Mouse (Mus musculus): ENCODE data around the gene Hal. TPM values are rescaled to one million over a fixed set of nuclear protein-coding genes. Genes with fewer than 3 reads are reported as not detected.

Hal gene
- total and polyA plus RNA-seq, 2 experiments from 2014 or later: not detected

- Histone ChIP-seq H3K4me1 (ENCODE audit: control insufficient read depth, insufficient read depth) (no peaks in the 10 kb centered on the region), H3K27me3 (ENCODE audit: control insufficient read depth, insufficient read depth, low read length) (no peaks in the 10 kb centered on the region), H3K4me3 (ENCODE audit: low read depth, low read length) (no peak overlapping the region), H3K36me3 (replicated peaks; ENCODE audit: control insufficient read depth, insufficient read depth, low read length) (no peaks in the 10 kb centered on the region), H3K27ac (ENCODE audit: low read depth) (no peak overlapping the region), H3K9ac (replicated peaks; ENCODE audit: low read depth, low read length) (no peak overlapping the region), H3K9me3 (replicated peaks; ENCODE audit: control insufficient read depth, low read length) (no peaks in the 10 kb centered on the region), H3K4me2 (ENCODE audit: low read depth, low read length) (no peak overlapping the region)
- ATAC-seq (ENCODE audit: insufficient read depth, low read depth): no peak
- 59% methylated on average over 4 of the region's 4 CpGs for WGBS
- DNase-seq (ENCODE audit: low spot score): no peak
- TF ChIP-seq CTCF (IDR thresholded peaks at IDR 0.05; ENCODE audit: low read depth): no peak
- TF ChIP-seq EP300 (IDR thresholded peaks at IDR 0.05; ENCODE audit: low read depth): no peak
Observed at GRCm38 (mm10) chr10:93517754-93518153, 29.2 kb downstream of the Hal start.

- ATAC-seq (ENCODE audit: insufficient read depth, low read depth) (no peak), DNase-seq (ENCODE audit: low spot score) (no peak)
- no peak for TF ChIP-seq EP300 (IDR thresholded peaks at IDR 0.05; ENCODE audit: low read depth)
- no peak for TF ChIP-seq CTCF (IDR thresholded peaks at IDR 0.05; ENCODE audit: low read depth)
- Histone ChIP-seq H3K27me3 (ENCODE audit: control insufficient read depth, insufficient read depth, low read length) (no peaks in the 10 kb centered on the region), H3K4me2 (ENCODE audit: low read depth, low read length) (no peak overlapping the region), H3K9me3 (replicated peaks; ENCODE audit: control insufficient read depth, low read length) (no peaks in the 10 kb centered on the region), H3K36me3 (replicated peaks; ENCODE audit: control insufficient read depth, insufficient read depth, low read length) (no peaks in the 10 kb centered on the region), H3K27ac (ENCODE audit: low read depth) (no peak overlapping the region), H3K9ac (replicated peaks; ENCODE audit: low read depth, low read length) (no peak overlapping the region), H3K4me1 (ENCODE audit: control insufficient read depth, insufficient read depth) (no peaks in the 10 kb centered on the region), H3K4me3 (ENCODE audit: low read depth, low read length) (no peak overlapping the region)
- WGBS: 85% methylated on average over 4 of the region's 4 CpGs
Observed at GRCm38 (mm10) chr10:93518186-93518585, 29.6 kb downstream of the Hal start.

GRCm38 (mm10) chr10:93518620-93519019, 30.1 kb downstream of the Hal start:
- ATAC-seq (ENCODE audit: insufficient read depth, low read depth): no peak

GRCm38 (mm10) chr10:93519159-93519558, 30.6 kb downstream of the Hal start:
- no peaks in the 10 kb centered on the region for H3K36me3 ChIP-seq (replicated peaks; ENCODE audit: control insufficient read depth, insufficient read depth, low read length)
- H3K4me3 ChIP-seq (ENCODE audit: low read depth, low read length): no peak overlapping the region
- no peak overlapping the region for H3K27ac ChIP-seq (ENCODE audit: low read depth)
- whole genome bisulfite sequencing: 88% methylated on average over 8 of the region's 8 CpGs
- no peak for TF ChIP-seq CTCF (IDR thresholded peaks at IDR 0.05; ENCODE audit: low read depth)
- TF ChIP-seq EP300 (IDR thresholded peaks at IDR 0.05; ENCODE audit: low read depth): no peak
- no peaks in the 10 kb centered on the region for H3K27me3 ChIP-seq (ENCODE audit: control insufficient read depth, insufficient read depth, low read length)
- H3K9ac ChIP-seq (replicated peaks; ENCODE audit: low read depth, low read length): no peak overlapping the region
- no peaks in the 10 kb centered on the region for H3K4me1 ChIP-seq (ENCODE audit: control insufficient read depth, insufficient read depth)
- H3K9me3 ChIP-seq (replicated peaks; ENCODE audit: control insufficient read depth, low read length): no peaks in the 10 kb centered on the region
- ATAC-seq (ENCODE audit: insufficient read depth, low read depth) (no peak), DNase-seq (ENCODE audit: low spot score) (no peak)
- no peak overlapping the region for H3K4me2 ChIP-seq (ENCODE audit: low read depth, low read length)

More at GRCm38 (mm10) chr10:93518620-93519019, 30.1 kb downstream of the Hal start:
- Histone ChIP-seq H3K4me2 (ENCODE audit: low read depth, low read length) (no peak overlapping the region), H3K27ac (ENCODE audit: low read depth) (no peak overlapping the region), H3K4me1 (ENCODE audit: control insufficient read depth, insufficient read depth) (no peaks in the 10 kb centered on the region), H3K4me3 (ENCODE audit: low read depth, low read length) (no peak overlapping the region), H3K9ac (replicated peaks; ENCODE audit: low read depth, low read length) (no peak overlapping the region), H3K36me3 (replicated peaks; ENCODE audit: control insufficient read depth, insufficient read depth, low read length) (no peaks in the 10 kb centered on the region), H3K27me3 (ENCODE audit: control insufficient read depth, insufficient read depth, low read length) (no peaks in the 10 kb centered on the region), H3K9me3 (replicated peaks; ENCODE audit: control insufficient read depth, low read length) (no peaks in the 10 kb centered on the region)
- WGBS: 76% methylated on average over 2 of the region's 2 CpGs
- TF ChIP-seq EP300 (IDR thresholded peaks at IDR 0.05; ENCODE audit: low read depth) (no peak), CTCF (IDR thresholded peaks at IDR 0.05; ENCODE audit: low read depth) (no peak)
- DNase-seq (ENCODE audit: low spot score): no peak

- Histone ChIP-seq H3K36me3 (replicated peaks; ENCODE audit: control insufficient read depth, insufficient read depth, low read length) (no peaks in the 10 kb centered on the region), H3K4me2 (ENCODE audit: low read depth, low read length) (no peak overlapping the region), H3K27ac (ENCODE audit: low read depth) (no peak overlapping the region), H3K4me1 (ENCODE audit: control insufficient read depth, insufficient read depth) (no peaks in the 10 kb centered on the region), H3K27me3 (ENCODE audit: control insufficient read depth, insufficient read depth, low read length) (no peaks in the 10 kb centered on the region), H3K4me3 (ENCODE audit: low read depth, low read length) (no peak overlapping the region), H3K9me3 (replicated peaks; ENCODE audit: control insufficient read depth, low read length) (no peaks in the 10 kb centered on the region), H3K9ac (replicated peaks; ENCODE audit: low read depth, low read length) (no peak overlapping the region)
- no peak for ATAC-seq (ENCODE audit: insufficient read depth, low read depth)
- WGBS: 59% methylated on average over 5 of the region's 5 CpGs
- TF ChIP-seq EP300 (IDR thresholded peaks at IDR 0.05; ENCODE audit: low read depth) (no peak), CTCF (IDR thresholded peaks at IDR 0.05; ENCODE audit: low read depth) (no peak)
- DNase-seq (ENCODE audit: low spot score): no peak
Observed at GRCm38 (mm10) chr10:93519756-93520155, 31.2 kb downstream of the Hal start.

- TF ChIP-seq CTCF (IDR thresholded peaks at IDR 0.05; ENCODE audit: low read depth): no peak
- TF ChIP-seq EP300 (IDR thresholded peaks at IDR 0.05; ENCODE audit: low read depth): no peak
- Histone ChIP-seq H3K9ac (replicated peaks; ENCODE audit: low read depth, low read length) (no peak overlapping the region), H3K4me1 (ENCODE audit: control insufficient read depth, insufficient read depth) (no peaks in the 10 kb centered on the region), H3K27me3 (ENCODE audit: control insufficient read depth, insufficient read depth, low read length) (no peaks in the 10 kb centered on the region), H3K27ac (ENCODE audit: low read depth) (no peak overlapping the region), H3K4me3 (ENCODE audit: low read depth, low read length) (no peak overlapping the region), H3K4me2 (ENCODE audit: low read depth, low read length) (no peak overlapping the region), H3K9me3 (replicated peaks; ENCODE audit: control insufficient read depth, low read length) (no peaks in the 10 kb centered on the region), H3K36me3 (replicated peaks; ENCODE audit: control insufficient read depth, insufficient read depth, low read length) (no peaks in the 10 kb centered on the region)
- 62% methylated on average over 4 of the region's 4 CpGs for WGBS
- no peak for ATAC-seq (ENCODE audit: insufficient read depth, low read depth)
- no peak for DNase-seq (ENCODE audit: low spot score)
Observed at GRCm38 (mm10) chr10:93520994-93521393, 32.4 kb downstream of the Hal start.

Data from heart, postnatal 0 days (tissue).